Mouse (Mus musculus) G1E (cell line): ENCODE results near the gene Ckap4.

Experiments
- CTCF ChIP-seq: IDR thresholded peaks from 2 replicates; pipeline ENCODE4 v1.5.1; 2012; ENCODE audit warnings: low read depth, low read length, inconsistent platforms, mixed read lengths
- GATA1 ChIP-seq: IDR thresholded peaks from 2 replicates; pipeline ENCODE4 v1.6.1; 2012; ENCODE audit warnings: borderline replicate concordance, low read length, inconsistent platforms, mixed read lengths
- GATA2 ChIP-seq: IDR thresholded peaks from 2 replicates; pipeline ENCODE4 v1.6.1; 2012; ENCODE audit warnings: low read depth, low read length, inconsistent platforms, borderline replicate concordance
- POLR2AphosphoS5 ChIP-seq: IDR thresholded peaks from 2 replicates; pipeline ENCODE4 v1.6.1; 2012; ENCODE audit warnings: low read depth, low read length, inconsistent platforms; ENCODE audit not compliant: insufficient replicate concordance
- TAL1 ChIP-seq: conservative IDR thresholded peaks from 2 replicates; pipeline ENCODE4 v1.6.1; 2012; ENCODE audit warnings: low read depth, low read length, inconsistent platforms, mixed read lengths

DNA sequence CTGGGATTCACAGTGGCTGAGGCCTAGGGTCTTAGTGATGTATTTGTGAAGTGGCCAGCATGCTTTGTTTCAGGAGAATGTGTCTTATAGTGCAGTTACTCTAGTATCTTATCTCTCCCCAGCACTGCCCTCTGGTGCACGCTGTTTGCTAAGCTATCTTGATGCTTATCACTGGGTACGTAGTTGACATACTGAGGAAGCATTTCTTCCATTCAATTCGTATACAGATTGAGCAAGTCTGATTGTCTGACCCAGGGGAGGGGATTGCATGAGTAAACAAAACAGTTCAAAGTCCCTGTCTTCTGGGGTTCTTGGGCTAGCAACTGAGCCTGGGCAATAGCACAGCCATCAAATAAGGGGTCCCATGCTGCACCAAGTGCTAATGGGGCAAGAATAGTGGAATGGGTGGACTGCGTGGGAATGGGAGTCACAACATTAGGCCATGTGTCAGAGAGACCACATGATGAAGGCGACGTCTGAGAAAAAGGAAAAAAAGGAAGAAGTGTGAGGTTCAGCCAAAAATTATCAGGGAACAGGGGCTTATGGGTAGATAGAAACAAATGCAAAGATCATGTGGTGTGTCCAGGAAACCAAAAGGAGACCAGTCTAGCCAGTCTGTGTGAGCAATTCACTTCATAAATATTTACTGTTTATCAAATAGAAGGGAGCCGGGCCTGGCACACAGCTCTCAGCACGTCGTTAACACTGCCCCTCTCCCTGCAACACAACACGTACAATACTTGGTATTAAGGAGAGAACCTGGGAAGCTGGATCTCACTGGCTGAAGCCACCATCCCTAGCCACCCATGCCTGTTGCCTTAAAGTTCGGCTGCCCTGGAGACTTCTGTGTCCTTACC lies 9.2 kb upstream of the Ckap4 start:
- TF ChIP-seq CTCF (no peak), GATA1 (no peak), POLR2AphosphoS5 (no peak), TAL1 (peak; percentile 79), GATA2 (peak; percentile 73; the same call in 1 of the 2 replicates)
